Mouse (Mus musculus) right cerebral cortex, postnatal 25 days (tissue): ENCODE measurements around the gene Cryba2.

Experiments used
- DNase-seq: peaks from one replicate; pipeline ENCODE4 v3.0.0; 2022

Cryba2 gene

DNA sequence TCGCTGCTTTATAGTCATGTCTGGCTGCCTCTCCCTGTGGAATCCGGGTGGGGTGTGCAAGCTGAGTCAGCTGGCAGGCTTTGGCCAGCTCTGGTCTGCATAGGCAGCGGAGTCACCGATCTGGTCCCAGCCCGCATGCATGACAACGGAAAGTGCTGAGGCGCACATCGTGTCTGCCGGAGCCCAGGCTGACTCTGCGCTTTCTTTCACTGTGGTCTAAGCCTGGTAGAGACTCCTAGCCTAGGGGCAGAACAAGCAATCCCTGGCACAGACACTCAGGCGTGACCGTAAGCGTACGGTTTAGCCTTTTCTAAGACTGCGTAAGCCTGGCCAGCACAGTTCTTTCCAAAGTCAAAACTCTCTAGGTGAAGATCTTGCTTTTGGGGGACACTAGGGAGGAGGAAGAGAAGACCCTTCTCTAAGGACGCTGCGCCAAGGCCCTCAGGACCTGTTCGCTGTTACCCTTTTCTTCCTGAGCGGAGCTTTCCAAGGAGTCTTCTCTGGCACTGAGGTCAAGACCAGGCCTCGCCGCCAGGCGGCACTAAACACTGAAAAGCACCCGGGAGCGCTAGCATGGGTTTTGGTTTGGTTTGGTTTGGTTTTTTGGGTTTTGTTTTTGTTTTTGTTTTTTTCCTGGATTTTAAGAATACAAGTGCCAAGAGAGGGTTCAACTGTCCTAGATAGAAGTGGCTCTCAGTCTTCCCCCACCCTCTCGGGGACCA is at the start of gene Cryba2:
Cryba2 (minus strand) TSS at position 10 of the 722 bp plus-strand sequence.
- peak; percentile 45 for DNase-seq

DNA sequence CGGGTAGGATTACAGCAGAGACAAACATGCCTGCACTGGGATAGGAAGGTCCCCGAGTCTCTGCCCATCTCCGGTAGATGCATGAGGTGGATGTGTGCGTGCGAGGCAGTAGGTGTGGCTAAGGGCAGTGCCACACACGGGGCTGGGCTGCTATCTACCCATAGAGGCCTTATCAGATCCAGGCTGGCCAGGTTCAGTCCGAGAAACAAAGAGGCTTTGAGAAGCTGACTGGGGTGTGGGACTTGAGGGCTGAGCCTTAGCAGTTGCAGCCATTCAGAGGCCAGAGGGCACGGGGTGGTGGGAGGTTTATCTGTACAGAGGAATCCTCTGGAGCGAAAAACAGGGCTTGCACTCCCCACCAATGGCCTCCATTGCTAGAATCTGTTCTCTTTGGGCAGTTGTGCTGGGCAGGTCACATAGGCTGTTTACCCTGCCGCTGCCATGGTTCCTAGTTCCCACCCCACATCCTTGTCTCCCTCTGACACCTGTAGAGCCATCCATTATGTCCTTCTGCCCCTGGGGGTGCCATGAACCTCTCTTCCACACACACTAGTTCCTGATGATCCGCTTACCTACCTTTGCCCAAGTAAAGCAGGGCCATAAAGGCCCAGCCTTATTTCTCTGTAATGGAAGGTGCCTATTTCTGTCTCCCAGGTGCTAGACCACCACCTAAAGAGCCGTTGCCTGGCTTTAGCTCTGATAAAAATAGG is 48.9 kb upstream of the Cryba2 start:
- DNase-seq, result no peak

DNA sequence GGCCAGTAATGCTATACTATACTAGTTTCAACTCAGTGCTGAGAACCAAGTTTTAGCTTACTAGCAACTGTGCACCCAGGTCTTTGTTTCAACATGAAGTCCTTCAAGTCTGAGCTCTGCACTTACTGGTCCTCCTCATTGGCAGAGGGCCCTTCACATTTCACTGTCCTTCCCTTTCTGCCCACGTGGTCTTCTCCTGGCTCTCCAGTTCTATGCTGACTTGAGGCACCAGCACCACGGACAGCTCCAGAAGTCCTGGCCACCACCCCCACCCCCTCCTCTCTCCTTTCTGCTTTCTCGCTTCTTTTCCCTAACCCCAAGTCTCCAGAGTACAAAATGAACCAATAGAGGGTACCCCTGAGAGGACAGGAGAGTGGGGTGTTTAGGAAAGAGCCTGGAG is 46.8 kb upstream of the Cryba2 start:
- DNase-seq, result no peak

DNA sequence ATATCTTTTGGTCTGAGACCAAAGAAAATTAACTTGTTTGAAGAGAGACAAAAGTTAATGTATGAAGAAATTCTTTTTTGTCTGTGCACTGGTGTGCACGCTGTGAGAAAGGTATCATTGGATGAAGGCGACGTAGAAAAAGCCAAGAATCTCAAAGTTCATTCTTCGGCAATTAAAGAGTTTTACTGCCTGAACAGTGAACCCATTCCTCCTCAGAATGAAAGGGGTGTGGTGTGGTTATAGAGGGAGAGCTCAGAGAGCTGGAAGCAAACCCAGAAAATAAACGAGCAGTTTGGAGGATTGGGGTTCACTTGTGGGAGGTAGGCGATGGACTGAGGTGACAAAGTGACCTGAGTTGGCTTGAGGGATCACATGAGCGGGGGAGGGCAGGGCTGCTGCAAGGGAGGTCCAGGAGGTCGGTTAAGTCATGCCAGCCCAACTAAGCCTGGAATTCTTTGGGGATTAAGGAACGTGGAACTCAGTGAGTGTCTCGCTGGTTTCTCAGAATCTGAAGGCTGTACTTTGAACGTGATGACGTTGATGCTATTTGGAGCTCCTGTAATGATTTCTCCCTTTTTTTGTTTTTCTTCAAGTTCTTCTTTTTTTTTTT is 43.4 kb upstream of the Cryba2 start:
- no peak for DNase-seq

DNA sequence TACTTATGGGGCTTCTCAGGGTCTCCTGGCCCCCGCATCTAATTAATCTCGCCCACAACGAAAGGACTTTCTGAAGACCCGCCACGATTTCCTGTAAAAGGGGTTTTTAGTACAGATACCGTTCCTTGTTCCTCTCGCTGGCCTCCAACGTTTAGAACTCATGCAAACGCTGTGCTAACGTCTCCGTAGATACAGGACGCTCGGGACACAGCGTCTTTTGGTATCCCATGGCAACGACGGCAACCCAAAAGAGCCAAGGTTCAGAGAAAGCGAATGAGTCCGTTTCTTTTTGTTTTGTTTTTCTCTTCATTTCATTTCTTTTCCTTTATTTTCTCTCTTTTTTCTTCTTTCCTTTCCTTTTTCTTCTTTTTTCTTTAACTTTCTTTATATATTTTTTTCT is 42.5 kb upstream of the Cryba2 start, which contains the start of gene Cfap65:
Cfap65 (minus strand) TSS at position 198 of the 400 bp plus-strand sequence.
- DNase-seq, result peak; percentile 63

DNA sequence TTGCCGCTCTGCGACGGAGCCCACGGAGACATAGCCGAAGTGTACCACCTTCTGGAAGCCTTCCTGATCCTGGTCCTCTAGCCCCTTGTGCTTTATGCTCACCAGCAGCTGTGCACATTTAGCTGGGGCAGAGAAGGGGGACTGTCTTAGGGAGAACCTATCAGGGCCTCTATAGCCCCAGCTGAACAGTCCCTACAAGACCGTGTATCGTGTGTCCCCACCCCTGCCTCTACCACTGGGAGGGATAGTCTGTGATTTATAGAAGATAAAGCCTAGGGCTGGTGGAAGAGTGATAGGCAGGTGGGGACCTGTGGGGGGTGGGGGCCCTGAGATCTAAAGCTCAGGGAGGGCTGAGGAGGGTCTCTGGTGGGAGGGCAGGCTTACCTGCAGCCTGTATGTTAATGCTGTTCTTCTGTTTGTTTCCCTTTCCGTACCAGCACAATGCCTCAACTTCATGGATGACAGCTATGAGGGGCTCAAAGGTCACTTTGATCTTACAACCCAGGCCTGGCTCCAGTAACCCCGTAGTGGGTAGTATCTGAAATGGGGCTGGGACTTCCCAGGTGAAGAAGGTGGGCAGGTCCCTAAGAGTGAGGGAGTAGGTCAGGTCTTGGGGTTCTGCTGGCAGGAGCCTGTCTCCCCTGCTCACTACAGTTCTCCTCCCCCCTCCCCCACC is 34.8 kb upstream of the Cryba2 start:
- no peak for DNase-seq

DNA sequence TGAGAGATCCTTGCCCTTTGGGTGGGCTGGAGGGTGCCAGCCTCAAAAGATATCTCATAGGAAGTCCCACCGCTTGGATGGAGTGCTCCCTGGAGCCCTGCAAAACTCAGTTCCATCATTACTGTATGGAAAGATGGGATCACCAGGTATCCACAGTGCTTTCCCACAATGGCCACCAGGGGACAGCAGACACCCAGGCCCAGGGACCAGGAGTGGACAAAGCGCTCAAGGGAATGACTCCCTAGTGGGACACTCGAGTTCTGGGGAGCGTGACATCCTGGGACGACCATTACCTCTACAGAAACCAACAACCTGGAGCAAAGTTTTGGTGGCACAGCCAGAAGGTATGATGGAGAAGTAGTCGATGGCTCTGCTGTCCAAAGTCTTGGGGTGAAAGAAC is 33.8 kb upstream of the Cryba2 start:
- DNase-seq, result peak; percentile 19

DNA sequence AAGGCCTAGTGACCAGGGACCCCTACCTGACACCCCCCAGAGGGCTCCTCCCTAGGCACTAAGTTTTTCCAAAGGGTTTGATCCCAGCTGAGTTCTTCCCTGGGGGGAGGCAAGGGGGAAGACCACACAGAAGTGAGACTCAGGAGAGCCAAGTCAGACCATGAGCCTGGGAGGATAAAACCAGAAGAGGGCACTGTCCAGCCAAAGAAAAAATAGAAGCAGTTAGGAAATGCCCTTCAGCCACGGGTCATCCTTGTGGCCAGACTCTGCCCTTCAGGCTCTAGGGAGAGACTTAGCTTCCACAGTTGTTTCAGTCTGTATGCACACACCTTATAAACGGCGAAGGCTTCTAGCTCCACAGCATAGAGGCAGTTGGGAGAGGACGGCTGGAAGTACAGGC is 31.5 kb upstream of the Cryba2 start:
- DNase-seq, result no peak

DNA sequence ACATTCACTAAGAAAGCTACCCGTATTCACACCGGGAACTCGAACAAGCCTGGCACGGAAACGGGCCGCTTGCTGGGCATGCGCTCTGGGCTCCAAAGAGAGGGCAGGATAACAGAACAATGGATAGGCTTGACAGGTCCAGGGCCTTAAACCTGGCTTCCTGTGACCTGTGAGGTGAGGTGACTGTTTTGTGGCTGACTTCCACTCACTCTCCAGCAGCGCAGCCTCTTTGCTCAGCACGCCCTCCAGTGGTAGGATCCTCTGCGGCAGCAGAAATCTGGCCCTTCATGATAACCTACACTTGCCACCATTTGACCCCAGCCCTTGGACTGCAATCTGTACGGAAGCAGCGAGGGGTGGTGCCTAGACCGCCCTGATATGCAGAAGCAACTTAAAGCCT is 22.8 kb upstream of the Cryba2 start:
- DNase-seq, result no peak

DNA sequence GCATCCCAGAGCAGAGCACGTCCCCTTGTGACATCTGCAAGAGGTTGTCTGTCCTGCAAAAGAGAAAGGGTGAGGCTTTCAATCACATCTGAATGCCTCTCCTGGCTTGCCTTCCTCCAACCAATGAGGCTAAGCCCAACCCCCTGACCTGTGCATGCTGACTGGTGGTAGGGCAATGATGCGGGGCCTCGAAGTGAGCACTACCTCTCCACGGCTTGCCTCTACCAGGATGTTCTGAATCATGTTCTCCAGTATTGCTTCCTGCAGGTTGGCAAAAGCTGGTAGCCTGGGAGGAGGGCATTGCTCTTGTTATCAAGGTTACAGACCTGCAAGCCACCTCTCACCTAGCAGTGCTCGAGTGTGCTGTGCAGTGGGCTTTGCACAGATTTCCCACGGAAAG is 9.2 kb upstream of the Cryba2 start:
- no peak for DNase-seq

DNA sequence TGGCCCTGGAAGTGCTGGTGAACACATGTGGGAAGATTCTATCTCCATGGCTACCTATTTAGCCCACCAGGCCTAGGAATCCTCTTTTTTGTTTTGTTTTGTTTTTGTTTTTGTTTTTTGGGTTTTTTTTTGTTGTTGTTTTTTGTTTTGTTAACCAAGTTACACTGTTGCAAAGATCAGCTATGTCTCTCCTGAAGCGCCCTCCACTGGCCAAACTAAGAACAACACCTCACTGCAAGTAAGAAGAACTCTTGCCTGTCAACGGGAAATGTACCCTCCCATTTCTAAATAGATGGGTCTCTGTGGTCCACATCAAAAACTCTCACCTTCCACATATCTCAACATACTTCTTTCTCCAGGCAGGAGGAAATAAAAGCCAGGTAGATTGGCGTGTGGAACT is 8.7 kb upstream of the Cryba2 start:
- DNase-seq, result no peak

DNA sequence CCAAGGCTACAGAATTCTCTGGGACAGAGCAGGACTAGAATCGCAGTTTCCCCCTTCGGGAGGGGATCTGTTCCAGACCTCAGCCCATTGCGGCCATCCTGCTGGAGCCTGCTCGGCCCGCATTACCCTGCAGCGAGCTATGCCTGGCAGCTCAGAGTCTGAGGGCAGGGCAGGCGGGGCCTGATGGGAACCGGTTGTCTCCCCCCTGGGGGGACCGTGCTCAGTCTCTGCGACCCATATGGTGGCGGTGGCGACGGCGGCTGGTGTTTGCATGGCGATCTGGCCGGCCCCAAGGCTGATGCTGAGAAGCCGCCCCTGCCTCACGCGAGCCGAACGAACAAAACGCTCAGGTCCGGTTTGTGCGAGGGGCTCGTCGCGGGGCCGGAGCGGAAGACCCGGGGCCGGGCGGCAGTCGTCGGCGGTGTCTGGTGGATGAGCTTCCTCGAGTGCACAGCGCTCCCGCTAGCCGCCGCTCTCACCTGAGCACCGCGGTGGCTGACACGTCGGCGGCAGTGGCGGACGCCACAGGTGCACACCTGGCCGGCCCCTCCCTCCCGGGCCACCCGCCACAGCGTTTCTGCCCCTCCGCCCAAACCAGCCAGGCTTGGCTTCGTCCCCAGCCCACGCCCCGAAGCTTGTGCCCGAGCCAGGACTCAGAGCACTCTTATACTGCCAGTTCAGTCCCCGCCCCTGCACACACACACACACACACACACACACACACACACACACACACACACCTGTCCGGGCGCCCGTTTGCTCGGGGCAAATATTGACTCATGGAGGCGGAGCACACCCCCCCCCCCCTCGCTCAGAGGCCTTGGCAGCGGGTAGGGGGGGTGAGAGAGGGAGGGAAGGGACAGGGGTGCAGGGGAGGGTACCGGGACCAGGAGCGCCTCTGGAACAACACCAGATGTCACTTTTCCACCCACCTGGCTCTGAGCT is 7.7 kb upstream of the Cryba2 start:
- no peak for DNase-seq

DNA sequence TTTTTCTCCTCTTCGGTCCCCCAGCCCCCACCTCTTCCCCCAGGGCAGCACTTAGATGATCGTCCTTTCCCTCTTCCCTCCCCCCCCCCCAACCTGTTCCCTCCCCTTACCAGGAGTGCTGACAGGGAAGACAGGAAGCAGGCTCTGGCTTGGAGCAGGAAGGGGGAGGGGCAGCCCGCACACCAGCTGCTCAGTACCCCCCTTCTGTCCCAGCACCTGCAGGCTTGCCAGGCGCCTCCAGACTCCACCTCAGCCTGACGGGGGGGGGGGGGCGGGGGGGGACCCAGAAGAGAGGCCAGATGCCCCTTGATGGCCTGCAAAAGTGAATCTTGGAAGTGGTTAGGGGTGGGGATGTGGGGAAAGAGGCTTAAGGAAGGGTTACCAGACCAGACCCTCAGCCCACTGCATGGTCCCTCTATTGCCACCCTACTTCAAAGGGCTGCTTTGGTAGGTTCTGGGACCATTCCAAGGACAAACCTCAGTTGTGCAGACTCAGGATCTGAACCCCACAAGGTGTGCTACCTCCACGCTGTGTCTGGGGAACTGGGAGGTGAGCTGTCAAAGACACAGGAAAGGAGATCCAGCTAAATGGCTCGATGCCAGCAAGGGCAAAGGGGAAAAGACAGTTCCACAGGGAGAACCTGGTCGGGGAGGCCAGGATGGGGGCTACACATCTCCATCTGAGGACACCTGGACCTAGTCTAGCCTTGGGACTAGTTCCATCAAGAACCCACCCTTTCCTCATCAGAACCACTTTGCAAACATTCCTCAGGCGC is 5.9 kb upstream of the Cryba2 start:
- no peak for DNase-seq

DNA sequence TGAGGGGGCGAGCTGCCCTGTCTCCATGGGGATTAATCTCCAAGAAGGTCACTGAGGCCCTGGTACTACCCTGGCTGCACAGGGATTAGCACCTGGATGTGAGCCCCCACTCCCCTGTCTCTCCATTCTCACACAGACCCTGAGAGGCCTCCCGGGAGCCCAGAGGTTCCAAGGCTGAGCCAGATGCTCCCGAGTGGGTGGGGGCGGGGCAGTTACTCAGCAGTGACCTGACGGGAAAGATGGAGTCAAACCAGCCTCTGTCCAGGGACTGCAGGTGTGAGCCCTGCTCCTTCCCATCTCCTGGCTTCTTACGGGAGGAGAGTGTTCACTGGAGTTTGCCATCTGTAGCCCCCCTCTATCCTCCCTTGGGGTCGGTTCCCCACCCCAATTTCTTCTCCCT is 5.0 kb upstream of the Cryba2 start:
- DNase-seq, result no peak

DNA sequence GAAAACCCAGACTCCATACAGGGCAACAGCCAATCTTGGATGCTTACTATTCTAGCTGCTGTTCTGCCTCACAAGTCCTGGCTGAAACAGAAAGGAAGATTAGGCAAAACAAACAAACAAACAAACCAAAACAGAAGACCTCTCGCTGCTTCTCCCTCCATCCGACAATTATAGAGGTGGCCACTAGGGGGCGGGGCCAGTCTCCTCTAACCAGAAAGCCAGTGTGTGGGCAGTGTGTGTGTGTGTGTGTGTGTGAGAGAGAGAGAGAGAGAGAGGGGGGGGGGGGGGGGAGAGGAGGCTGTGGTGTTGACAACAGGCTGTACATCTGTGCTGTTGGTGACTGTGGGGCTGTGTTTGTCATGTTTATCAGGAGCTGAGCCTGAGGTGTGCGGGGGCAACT is 2.0 kb upstream of the Cryba2 start:
- DNase-seq, result no peak

DNA sequence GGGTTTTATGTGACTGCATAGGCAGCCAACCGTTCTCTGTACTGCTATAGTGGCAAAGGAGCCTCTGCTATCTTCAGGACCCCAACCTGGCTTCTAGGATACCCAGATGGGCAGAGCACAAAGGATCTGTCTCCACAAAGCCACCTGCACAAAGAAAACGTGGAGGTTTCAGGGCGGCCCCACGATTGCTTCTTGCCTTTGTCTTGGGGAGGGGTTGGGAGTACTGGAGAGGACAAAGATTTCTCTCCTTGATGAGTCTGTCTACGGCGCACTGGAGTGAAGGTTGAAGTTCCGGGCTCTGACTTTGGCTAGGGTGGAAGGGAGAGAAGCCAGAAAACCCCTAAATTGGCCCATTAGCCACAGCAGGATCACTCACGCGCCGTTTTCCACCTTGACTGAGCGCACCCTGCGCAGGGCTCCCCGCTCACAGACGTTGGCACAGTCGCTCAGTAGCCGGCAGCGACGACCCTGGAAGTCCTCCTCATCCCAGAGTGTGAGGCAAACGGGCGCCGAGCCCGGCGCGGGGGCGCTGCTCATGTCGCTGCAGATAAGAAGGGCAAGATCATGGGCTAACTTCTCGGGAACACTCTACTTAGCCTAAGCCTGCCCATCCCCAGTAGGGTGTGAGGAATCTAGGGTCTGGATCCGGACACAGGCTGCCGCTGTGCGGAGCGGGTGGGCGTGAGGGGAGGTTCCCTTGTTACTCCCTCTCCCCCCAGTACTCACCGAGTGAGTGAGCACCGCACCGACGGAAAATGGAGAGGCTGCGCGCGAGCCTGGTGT is 401 bp downstream of the Cryba2 start:
- DNase-seq, result no peak

DNA sequence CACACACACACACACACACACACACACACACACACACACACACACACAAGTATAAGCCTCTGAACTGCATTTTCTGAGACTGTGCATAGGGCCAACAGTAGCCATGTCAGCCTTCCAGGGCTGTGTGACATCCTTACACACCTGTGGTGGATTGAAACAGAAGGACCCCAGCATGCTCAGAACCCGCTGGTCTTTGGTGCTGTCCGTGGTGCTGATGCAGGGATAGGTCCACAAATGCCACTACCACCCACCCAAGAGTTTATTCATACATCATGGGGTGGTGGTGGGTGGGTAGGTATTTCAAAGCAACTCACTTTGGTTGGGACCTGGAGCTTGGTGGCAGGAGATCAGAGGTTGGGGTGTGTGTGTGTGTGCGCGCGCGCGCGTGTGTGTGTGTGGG is 1.4 kb downstream of the Cryba2 start:
- DNase-seq, result no peak

DNA sequence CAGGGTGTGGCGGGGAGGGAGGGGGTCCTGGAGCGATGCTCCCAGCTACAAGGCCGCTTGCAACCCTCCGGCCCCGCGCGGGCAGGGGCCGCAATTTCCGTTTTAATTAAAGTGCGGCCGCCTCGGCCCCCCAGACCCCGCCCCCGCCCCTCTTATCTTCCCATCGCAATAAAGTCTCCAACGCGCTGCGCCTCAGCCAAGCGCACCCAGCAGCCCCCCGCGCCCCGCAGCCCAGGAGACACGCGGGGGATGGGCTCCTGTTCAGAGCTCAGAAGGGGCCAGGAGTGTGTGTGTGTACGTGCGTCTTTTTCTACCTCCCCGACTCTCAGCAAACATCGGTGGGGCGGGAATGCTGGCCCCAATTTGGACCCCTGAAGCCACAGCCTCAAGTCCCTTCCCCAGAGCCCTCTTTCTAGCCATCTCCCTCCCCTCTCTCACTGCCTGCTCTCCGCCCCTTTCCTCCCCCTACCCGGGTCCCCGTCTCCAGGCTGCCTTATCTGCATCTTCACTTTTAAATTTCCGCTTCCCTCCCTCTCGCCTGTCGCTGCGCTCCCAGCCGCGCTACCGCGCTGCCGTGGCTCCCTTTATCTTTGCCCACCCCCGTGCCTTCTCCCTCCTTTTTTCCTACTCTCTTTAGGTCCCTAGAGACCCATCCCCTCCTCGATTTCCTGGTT is 7.4 kb downstream of the Cryba2 start, which contains the start of gene Fev:
Fev (minus strand) TSS at position 51 of the 674 bp plus-strand sequence.
- no peak for DNase-seq

DNA sequence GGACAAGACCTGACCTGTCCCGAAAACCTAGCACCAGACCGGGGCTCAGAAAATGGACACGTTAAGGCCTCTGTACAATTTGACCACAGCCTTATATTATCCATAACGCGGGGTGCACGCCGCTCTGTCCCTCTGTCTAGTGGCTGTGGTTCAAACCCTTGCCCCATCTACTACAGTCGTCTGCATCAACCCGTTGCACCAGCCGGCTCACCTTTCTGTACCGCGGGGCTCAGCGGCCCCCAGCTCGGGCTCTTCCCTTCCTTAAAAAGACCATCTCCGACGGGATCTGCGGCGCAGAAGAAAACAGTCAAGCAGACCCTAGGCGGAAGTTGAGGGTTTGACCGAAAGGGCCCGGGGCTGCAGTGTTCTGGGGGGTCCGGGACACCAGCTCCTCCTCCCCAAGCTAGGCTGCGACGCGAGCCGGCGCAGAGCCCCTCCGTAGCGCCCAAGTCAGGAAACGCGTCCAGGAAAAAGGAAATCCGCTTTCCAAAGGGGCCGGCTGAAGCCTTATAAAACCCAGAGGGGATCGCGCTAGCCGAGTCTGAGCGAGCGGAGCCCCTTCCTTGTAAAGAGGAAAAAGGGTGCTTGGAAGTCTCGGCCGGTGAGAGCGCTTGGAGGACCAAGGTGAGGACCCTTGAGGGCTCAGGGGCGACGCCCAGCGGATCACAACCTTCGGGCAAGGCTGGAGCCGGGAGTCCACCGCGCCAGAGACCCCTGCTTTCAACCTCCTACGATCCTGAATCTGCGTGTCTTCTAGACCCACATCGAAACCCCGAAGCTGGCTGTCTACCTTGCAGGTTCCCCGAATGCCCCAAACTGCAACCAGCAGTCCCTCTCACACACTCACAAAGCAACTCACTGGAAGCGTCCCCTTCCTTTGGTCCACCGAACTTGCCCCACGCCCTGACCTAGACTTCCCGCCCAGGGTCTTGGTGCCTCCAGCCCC is 8.5 kb downstream of the Cryba2 start:
- no peak for DNase-seq
